Mouse (Mus musculus) gastrocnemius, adult 2 months (tissue): ENCODE measurements around the gene Grk2. TPM values are rescaled to one million over a fixed set of nuclear protein-coding genes. Genes with fewer than 3 reads are reported as not detected.

Experiments used
- DNase-seq: peaks from one replicate; pipeline ENCODE4 v3.0.0; 2022
- H3K27ac ChIP-seq: fragments of 200-600 bp; 2 replicates; pipeline ENCODE4 v1.8.1; 2022; ENCODE audit warnings: mild to moderate bottlenecking
- H3K4me3 ChIP-seq: fragments of 200-600 bp; 2 replicates; pipeline ENCODE4 v1.8.1; 2022; ENCODE audit warnings: mild to moderate bottlenecking, moderate library complexity
- CTCF ChIP-seq: fragments of 200-600 bp; IDR thresholded peaks from 2 replicates; pipeline ENCODE4 v1.8.1; 2022; ENCODE audit warnings: antibody characterized with exemption, mild to moderate bottlenecking, moderate library complexity
- intact Hi-C: fragments of 180-260 bp; cut with DNase I; formaldehyde crosslinking; loops from one replicate; pipeline ENCODE4 v1.15.1; 2025
- total RNA-seq, 2 experiments: library from RNA; stranded (reverse); gene quantifications; 2 replicates each; pipeline ENCODE4 v1.2.3; 2021

Gene Grk2
- total RNA-seq, 2 experiments from 2014 or later: 56.6 to 61.2 TPM

DNA sequence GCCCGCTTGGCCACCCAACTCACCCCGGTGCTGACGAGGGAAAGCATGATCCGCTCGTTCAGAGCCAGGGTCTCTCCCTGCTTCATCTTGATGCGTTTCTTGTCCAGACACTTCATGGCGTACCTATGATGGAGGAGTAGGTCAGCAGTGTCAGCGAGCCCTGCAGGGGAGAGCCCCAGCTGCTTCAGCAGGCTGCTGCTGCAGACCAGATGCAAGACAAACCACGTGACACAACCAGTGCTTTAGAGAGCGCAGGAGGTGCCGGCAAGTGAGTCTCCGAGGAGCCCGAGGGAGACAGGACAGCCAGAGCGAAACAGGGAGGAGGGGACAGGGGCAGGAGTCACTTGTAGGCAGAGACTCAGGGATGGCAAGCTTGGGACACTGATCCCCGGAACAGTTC, 15.3 kb downstream of the Grk2 start:
- intact Hi-C loops: no loop called here
- Histone ChIP-seq H3K4me3 (no peak overlapping the region), H3K27ac (no peak overlapping the region)
- no peak for TF ChIP-seq CTCF
- peak; percentile 11 for DNase-seq

DNA sequence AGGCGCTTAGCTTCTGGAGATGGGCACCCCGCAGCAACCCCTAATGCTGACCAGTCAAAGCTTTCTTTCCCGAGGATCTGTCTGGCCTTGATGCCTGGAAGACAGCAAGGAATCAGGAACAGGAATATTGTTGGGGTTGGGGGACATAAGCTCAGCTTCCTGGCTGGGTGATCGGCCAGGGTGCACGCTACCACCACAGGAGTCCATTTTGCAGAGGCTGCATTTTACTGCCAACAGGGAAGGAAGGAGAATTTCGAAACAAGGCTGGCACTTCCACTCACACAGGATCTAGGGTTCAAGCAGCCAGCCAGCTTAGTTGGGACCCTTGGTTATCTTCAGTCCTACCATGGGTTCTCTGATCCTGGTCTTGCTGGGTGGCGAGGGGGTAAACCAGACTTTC, 22.4 kb downstream of the Grk2 start:
- TF ChIP-seq CTCF: no peak
- peak overlapping the region; percentile 65; the same call in 1 of the 2 replicates for H3K27ac ChIP-seq
- peak; percentile 27 for DNase-seq
- H3K4me3 ChIP-seq: peak overlapping the region; percentile 85
- intact Hi-C loops: loop anchor here (2.0 kb wide), 1 partner anchor 21 kb away; no protein-coding TSS in a partner anchor

DNA sequence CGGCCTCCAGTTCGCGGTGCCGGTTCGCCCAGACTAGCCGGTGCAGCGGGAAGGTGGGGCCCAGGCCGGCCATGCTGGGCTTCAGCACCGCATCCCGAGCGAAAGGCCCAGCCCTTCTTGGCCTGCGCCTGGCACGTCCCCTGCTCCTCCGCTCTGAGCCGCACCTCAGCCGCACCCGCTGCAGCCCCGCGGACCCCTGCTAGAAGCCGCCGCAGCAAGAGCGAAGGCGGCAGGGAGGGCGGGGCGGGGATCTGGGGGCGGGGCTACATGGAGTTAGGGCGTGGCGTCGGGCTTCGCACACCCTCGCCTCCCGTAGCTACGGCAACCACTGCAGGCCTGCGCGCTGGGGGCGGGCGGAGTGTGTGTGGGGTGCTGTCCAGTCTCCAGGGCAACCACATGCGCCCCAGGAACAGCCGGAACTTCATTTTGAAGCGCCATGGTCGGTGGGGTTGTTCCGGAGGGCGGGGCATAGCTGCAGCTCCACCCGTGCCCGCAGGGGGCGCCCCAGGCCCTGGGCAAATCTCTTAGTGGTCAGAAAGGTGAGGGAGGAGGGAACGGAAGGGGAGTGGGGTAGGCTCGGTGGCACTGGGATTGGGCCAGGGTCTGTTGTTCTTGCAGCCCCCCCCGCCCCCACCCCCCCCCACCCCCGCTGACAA, 23.0 kb downstream of the Grk2 start, which contains the start of gene Ankrd13d:
Gene Ankrd13d (minus strand): TSS at position 240 of the 656 bp plus-strand sequence.
- TF ChIP-seq CTCF: peak; percentile 95
- intact Hi-C loops: loop anchor here (2.0 kb wide), 1 partner anchor 22 kb away; no protein-coding TSS in a partner anchor

DNA sequence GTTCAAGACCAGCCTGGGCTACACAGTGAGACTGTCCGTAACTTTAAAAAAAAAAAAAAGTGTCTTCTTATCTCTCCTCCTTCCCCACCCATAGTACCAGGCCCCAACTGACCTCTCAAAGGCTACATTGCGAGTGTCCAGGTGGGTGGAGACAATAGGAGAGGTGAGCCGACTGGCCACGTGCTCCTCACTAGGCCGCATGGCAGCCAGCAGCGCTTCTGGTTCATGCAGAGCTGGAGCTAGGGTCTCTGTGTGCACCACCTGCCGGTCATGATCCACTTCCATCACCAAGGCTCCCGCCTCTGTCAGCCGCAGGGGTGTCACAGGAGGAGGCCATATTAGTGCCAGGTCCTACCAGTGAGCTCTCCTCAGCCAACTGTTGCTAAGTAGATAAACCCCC, 25.6 kb downstream of the Grk2 start:
- no peak overlapping the region for H3K27ac ChIP-seq
- intact Hi-C loops: no loop called here
- H3K4me3 ChIP-seq: no peak overlapping the region
- TF ChIP-seq CTCF: no peak
- peak; percentile 15 for DNase-seq

More for the DNA sequence above, 23.0 kb downstream of the Grk2 start, which contains the start of gene Ankrd13d:
- Histone ChIP-seq H3K27ac (peak within 1 kb of the TSS; percentile 65), H3K4me3 (peak within 1 kb of the TSS; percentile 85)
- peak; percentile 88 for DNase-seq

DNA sequence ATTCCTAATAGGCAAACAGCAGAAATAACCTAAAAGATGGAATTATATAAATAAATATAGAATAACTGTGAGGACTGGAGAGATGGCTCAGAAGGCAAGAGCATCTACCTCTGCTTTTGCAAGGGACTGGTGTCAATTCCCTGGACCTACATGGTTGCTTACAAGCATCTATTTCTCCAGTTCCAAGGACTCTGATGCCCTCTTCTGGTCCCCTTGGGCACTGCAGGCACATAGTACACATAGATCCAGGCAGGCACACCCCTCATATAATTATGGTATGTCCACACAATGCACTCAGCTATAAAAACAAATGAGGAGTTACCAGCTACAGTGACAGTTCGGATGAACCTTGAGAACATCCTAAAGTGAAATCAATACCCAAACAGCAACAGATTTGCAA, 26.5 kb downstream of the Grk2 start:
- no peak overlapping the region for H3K27ac ChIP-seq
- peak; percentile 23; the same call in 1 of the 2 replicates for TF ChIP-seq CTCF
- DNase-seq: peak; percentile 16
- intact Hi-C loops: no loop called here
- H3K4me3 ChIP-seq: no peak overlapping the region

DNA sequence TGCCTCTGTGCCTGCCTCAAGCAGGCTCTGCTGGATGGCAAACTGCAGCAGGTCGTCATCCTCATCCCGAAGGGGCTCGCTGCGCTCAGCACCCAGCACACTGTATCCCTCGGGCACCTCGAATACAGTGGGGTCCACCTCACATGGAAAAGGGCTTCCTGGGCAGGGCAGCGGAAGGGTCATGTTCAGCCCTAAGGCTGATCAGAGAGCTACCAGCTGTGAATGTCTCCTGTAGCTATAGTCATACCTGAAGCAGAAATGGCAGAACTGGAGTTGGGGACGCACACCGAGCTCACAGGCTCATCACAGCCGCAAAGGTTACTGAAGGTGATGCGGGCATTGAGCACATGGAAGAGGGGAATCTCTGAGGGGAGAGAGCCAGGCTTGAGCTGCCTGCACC, 35.0 kb downstream of the Grk2 start:
- Histone ChIP-seq H3K27ac (no peak overlapping the region), H3K4me3 (no peak overlapping the region)
- no peak for TF ChIP-seq CTCF
- no peak for DNase-seq
- intact Hi-C loops: no loop called here

DNA sequence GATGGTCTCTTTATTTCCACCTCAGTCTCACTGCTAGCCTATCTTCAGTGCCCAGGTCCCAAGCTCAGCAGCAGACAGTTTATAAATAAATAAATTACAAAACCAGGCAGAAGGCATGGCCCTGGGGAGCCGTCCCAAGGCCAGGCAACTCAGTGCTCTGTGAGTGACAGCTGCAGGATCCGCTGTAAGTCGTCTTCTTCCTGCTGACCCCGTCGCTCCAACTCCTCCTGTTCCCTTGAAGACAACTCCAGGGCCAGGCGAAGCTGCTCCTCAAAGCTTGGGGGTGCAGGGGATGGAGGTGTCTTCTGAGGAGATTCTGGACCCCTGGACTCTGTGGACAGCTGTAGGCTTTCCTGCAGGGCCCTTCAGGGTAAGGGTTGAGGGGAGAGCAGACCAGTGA, 35.8 kb downstream of the Grk2 start:
- intact Hi-C loops: no loop called here
- no peak for DNase-seq
- no peak overlapping the region for H3K4me3 ChIP-seq
- H3K27ac ChIP-seq: no peak overlapping the region
- TF ChIP-seq CTCF: no peak

DNA sequence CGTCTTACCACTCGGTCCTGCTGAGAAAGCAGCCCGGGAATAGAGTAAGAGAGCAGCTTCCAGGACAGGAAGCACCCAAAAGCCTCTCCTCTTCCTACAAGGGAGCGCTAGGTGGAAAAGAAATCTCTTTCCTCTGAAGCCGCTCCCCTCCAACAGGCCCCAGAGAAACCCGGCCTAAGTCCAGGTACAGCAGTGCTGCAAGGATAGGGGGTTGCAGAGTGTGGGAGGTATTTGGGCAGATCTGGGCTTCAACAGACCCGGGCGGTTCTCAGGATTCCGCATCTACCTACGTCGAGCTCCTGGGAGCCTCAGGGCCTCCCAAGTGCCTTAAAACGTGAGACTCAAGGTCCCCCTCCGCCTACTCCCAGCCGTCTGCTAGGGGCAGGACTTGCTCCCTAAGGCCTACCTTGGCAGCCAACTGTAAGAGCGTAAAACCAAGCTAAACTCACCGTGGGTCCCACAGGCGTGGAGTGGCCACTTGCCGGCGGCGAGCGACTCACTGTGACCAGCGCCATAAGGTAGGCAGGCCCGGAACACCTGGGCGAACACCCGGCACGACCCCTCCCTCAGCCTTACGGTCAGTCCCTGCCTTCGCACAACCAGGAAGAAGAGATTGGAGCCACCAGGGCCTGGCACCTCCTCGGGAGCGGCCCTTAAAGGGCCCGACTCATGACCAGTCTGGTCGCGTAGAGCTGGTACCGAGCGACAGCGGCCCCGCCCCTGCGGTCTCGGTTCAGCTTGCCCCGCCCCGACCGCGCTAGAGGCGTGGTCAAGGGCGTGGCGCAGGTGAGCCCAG, 37.3 kb downstream of the Grk2 start, which contains the start of gene Ssh3:
Gene Ssh3 (minus strand): TSS at position 615 of the 796 bp plus-strand sequence.
- no peak for TF ChIP-seq CTCF
- peak within 1 kb of the TSS; percentile 80 for H3K27ac ChIP-seq
- intact Hi-C loops: no loop called here
- DNase-seq: peak; percentile 81
- H3K4me3 ChIP-seq: peak within 1 kb of the TSS; percentile 86

DNA sequence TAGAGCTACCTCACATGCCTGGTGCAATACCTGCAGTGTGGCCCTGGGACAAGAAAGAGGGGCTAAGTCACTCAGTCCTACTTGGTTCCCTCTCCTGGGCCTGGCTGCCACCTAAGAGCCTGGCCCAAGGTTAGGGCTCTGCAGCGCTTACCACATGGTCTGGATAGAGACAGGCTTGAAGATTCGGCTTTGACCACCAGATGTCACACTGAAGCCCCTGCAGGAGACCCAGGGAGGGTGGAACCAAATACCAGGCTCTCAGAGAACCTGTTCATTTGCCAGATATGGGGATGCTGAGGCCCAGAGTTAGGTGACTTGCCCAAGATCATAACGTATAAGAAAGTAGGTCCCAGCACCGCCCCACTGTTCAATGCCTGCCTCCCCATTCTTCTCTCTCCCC, 40.1 kb downstream of the Grk2 start:
- H3K27ac ChIP-seq: no peak overlapping the region

DNA sequence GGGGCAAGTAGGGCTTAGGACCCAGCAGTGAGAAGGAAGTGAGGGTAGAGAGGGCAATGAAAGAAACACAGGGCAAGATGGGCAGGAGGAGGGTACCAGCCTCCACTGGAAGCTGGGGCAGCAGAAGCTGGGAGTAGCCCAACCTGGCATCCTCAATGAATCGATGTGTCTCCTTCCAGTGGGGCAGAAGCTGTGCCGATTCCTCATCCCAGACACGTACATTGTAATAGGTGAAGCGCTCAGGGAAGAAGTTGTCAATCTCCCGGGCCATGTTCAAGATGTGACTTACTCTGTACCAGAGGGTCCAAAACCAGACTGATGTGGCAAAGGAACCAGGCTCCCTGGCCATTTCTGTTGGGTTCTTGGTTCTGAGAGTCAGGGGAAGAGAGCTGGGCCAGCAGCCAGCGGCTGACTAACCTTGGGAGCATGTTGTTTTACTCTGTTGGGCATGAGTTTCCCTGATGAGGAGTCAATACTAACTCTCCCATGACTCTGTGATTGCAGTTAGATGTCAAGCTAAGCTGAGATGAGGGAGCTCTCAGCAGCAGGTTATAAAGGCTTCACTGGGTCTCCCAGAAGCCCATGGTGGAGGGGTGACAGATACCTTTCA, 41.7 kb downstream of the Grk2 start:
- TF ChIP-seq CTCF: no peak
- intact Hi-C loops: no loop called here
- Histone ChIP-seq H3K4me3 (no peak overlapping the region), H3K27ac (no peak overlapping the region)
- no peak for DNase-seq

More for the DNA sequence above, 40.1 kb downstream of the Grk2 start:
- H3K4me3 ChIP-seq: no peak overlapping the region
- no peak for DNase-seq
- intact Hi-C loops: no loop called here
- TF ChIP-seq CTCF: no peak

DNA sequence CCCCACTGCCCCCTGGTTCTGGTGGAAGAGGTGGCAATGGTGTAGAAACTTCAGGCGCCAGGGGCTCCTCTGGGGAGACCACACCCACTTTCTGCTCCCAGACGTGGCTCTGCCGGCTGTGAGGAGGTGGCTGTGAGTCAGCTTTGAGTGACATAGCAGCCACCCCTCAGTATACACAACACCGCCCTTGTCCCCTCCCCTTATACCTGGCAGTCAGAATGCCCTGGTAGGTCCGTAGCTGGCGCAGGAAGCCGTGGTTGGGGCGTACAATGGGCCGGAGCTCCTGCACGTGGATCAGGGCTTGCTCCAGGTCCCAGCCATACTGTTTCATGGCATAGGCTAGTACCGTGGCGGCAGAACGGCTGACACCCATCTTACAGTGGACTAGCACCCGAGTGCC, 42.3 kb downstream of the Grk2 start:
- TF ChIP-seq CTCF: no peak
- intact Hi-C loops: no loop called here
- H3K4me3 ChIP-seq: no peak overlapping the region
- no peak for DNase-seq
- no peak overlapping the region for H3K27ac ChIP-seq

DNA sequence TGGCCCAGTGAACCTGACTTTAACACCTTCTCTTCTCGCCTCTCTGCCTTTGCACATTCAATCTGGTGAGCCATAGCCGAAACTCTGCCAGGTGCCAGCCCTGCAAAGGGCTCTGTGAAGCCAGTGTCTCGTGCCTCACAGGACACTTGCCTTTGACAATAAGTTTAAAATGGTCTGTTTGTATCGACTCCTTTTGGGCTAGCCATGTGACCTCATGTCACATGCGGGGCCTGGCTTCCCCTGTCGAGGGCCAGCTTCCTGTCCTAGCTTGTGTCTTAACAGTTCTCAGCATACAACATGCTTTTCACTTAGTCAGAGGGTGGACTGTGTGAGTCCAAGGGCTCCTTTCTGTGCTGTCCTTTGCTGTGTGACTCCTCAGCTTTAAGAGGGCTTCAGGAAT, 43.3 kb downstream of the Grk2 start:
- DNase-seq: no peak
- Histone ChIP-seq H3K27ac (no peak overlapping the region), H3K4me3 (no peak overlapping the region)
- intact Hi-C loops: no loop called here
- no peak for TF ChIP-seq CTCF
